Comparison of ENCODE assay signal across 15 mouse cellular contexts in genomic region chr5:52964209-52964608, GRCm38 (mm10).
"Had no signal": no experiment of that assay in that cellular context is flagged by ENCODE, and none has a peak within 500 bp of the region (broad histone marks: within the 10 kb centered on the region; RNA-seq: fewer than 3 reads in every experiment).

No protein-coding gene starts in this region.

- H3K36me3 ChIP-seq: neural tube, embryonic 15.5 days; stomach, embryonic 15.5 days had no signal

- H3K27ac ChIP-seq: neural tube, embryonic 15.5 days; stomach, embryonic 15.5 days; stomach, postnatal 0 days had no signal

- DNase-seq: retina, postnatal 1 day; right cerebral cortex, adult 18-20 months; right cerebral cortex, postnatal 14 days; right cerebral cortex, postnatal 25 days; right cerebral cortex, postnatal 4 days; spleen, adult 18-20 months; thymus, adult 18-20 months; thymus, adult 2 months; thymus, postnatal 14 days; thymus, postnatal 25 days; thymus, postnatal 36 days; thymus, postnatal 4 days had no signal

- H3K4me2 ChIP-seq: neural tube, embryonic 15.5 days; stomach, embryonic 15.5 days had no signal

- H3K27me3 ChIP-seq: neural tube, embryonic 15.5 days; stomach, embryonic 15.5 days had no signal

- H3K9ac ChIP-seq: neural tube, embryonic 15.5 days; stomach, embryonic 15.5 days had no signal

- H3K4me3 ChIP-seq: neural tube, embryonic 15.5 days; stomach, embryonic 15.5 days had no signal

- H3K4me1 ChIP-seq: neural tube, embryonic 15.5 days; stomach, embryonic 15.5 days had no signal

- H3K9me3 ChIP-seq: neural tube, embryonic 15.5 days; stomach, embryonic 15.5 days had no signal
